Mouse (Mus musculus): ENCODE results near the gene Ackr2. TPM values are rescaled to one million over a fixed set of nuclear protein-coding genes. Genes with fewer than 3 reads are reported as not detected.

The Ackr2 gene
- polyA plus RNA-seq, 1 experiment from 2014 or later: 0.19 TPM

DNA sequence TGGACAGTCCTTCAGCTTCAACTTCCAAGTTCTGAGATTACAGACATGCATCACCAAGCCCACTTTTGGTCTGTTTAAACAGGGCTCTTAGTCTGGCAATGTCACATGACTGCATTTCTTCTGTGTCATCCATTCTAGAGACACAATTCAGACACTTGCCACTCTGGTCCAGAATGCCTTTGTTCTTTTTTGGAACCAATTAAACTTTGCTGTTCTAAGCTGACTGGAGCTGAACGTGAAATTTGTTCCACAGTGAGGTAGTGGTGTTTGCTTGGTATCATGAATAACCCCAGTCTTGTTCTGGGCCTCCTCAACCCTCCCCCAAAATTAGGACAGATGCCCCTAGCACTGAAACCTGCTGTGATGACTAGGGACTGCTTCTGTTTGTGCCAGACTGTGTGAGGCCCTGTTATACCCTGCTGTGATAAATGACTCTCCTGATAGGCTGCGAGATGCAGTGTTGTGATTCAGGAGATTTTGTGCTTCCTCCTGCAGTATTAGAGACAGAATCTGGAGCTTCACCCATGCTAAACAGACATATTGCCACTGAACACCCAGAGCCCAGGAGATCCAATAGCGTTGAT, 32.6 kb upstream of the Ackr2 start:
- DNase-seq (ENCODE audit: low spot score) (no peak), ATAC-seq (replicated peaks; ENCODE audit: low FRiP score) (no peak)
- H3K9ac ChIP-seq (ENCODE audit: low read depth, low read length): no peak overlapping the region
- no peaks in the 10 kb centered on the region for H3K9me3 ChIP-seq (ENCODE audit: control insufficient read depth, low read length)
- H3K4me3 ChIP-seq (ENCODE audit: low read depth, low read length): no peak overlapping the region
- no peak overlapping the region for H3K4me2 ChIP-seq
- 49% methylated on average over 3 of the region's 3 CpGs for WGBS
- H3K36me3 ChIP-seq (ENCODE audit: control insufficient read depth, insufficient read depth, low read length): no peaks in the 10 kb centered on the region
- H3K4me1 ChIP-seq (replicated peaks; ENCODE audit: control insufficient read depth, insufficient read depth, low read length): no peaks in the 10 kb centered on the region
- H3K27ac ChIP-seq (ENCODE audit: low read depth, low read length): no peak overlapping the region
- H3K27me3 ChIP-seq (replicated peaks; ENCODE audit: control insufficient read depth, insufficient read depth, low read length): no peaks in the 10 kb centered on the region

DNA sequence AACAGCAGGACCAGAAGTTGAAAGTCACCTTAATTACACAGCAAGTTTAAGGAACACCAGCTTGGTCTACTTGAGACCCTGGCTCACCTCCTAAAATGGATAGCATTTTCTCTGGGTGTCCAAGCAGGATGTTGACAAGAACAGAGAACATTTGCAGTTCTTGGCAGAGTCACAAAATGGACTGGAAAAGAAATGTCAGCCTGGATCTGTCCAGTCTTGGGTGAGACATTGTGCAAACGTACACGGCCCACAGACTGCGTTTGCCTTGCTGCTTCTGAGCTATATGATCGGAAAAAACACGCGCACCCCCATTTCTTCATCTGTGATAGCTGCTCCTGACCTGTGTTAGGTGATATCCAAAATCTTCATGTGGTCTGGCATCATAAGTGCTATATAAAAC, 30.5 kb upstream of the Ackr2 start:
- Histone ChIP-seq H3K9ac (ENCODE audit: low read depth, low read length) (no peak overlapping the region), H3K27ac (ENCODE audit: low read depth, low read length) (no peak overlapping the region), H3K4me3 (ENCODE audit: low read depth, low read length) (no peak overlapping the region), H3K36me3 (ENCODE audit: control insufficient read depth, insufficient read depth, low read length) (no peaks in the 10 kb centered on the region), H3K4me1 (replicated peaks; ENCODE audit: control insufficient read depth, insufficient read depth, low read length) (no peaks in the 10 kb centered on the region), H3K27me3 (replicated peaks; ENCODE audit: control insufficient read depth, insufficient read depth, low read length) (no peaks in the 10 kb centered on the region), H3K9me3 (ENCODE audit: control insufficient read depth, low read length) (no peaks in the 10 kb centered on the region), H3K4me2 (no peak overlapping the region)
- 85% methylated on average over 6 of the region's 6 CpGs for whole genome bisulfite sequencing
- DNase-seq (ENCODE audit: low spot score) (no peak), ATAC-seq (replicated peaks; ENCODE audit: low FRiP score) (no peak)

DNA sequence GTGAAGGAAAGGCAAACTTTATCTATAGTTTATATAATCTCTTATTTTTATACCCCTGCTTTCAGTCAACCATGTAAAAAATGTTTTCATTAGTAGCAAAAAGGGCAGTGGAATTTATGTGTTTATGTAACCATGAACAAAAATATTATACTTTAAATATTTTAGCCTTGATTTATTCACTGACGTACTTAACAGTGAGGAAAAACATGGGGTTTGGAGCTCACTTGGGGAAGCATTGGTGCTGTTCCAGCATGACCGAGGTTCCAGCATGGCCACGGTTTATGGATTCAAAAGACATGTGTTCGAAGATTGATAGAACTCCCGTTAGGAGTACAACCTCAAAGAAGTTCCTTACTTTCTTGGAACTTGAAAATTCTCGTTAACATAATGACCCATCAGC, 29.9 kb upstream of the Ackr2 start:
- 79% methylated on average over 6 of the region's 6 CpGs for WGBS
- ATAC-seq (replicated peaks; ENCODE audit: low FRiP score): no peak

DNA sequence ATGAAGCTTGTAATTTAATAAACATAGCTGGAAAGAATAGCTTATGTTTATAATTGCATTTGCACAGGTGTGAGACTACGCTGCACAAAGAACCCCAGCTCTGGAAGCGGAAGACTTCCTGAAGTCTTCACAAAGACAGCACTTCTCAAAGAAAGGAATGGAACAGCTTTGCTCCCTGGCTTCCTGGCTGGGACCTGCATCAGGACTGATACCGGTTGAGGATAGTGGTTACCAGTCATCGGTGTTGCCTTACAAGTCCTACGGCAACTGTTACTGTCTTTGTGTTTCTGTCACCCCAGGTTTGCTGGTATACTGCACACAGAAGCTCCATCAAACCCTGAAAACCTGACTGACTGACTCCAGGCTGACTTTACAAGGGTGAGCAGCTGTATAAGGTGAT, 28.7 kb upstream of the Ackr2 start:
- ATAC-seq (replicated peaks; ENCODE audit: low FRiP score) (no peak), DNase-seq (ENCODE audit: low spot score) (no peak)
- H3K36me3 ChIP-seq (ENCODE audit: control insufficient read depth, insufficient read depth, low read length): no peaks in the 10 kb centered on the region
- no peak overlapping the region for H3K4me3 ChIP-seq (ENCODE audit: low read depth, low read length)
- no peak overlapping the region for H3K27ac ChIP-seq (ENCODE audit: low read depth, low read length)
- no peak overlapping the region for H3K9ac ChIP-seq (ENCODE audit: low read depth, low read length)
- WGBS: 81% methylated on average over 5 of the region's 5 CpGs
- no peaks in the 10 kb centered on the region for H3K27me3 ChIP-seq (replicated peaks; ENCODE audit: control insufficient read depth, insufficient read depth, low read length)
- H3K4me2 ChIP-seq: no peak overlapping the region
- H3K9me3 ChIP-seq (ENCODE audit: control insufficient read depth, low read length): no peaks in the 10 kb centered on the region
- H3K4me1 ChIP-seq (replicated peaks; ENCODE audit: control insufficient read depth, insufficient read depth, low read length): no peaks in the 10 kb centered on the region

More for the DNA sequence above, 29.9 kb upstream of the Ackr2 start:
- Histone ChIP-seq H3K4me2 (no peak overlapping the region), H3K4me3 (ENCODE audit: low read depth, low read length) (no peak overlapping the region), H3K36me3 (ENCODE audit: control insufficient read depth, insufficient read depth, low read length) (no peaks in the 10 kb centered on the region), H3K27ac (ENCODE audit: low read depth, low read length) (no peak overlapping the region), H3K9ac (ENCODE audit: low read depth, low read length) (no peak overlapping the region), H3K27me3 (replicated peaks; ENCODE audit: control insufficient read depth, insufficient read depth, low read length) (no peaks in the 10 kb centered on the region), H3K9me3 (ENCODE audit: control insufficient read depth, low read length) (no peaks in the 10 kb centered on the region), H3K4me1 (replicated peaks; ENCODE audit: control insufficient read depth, insufficient read depth, low read length) (no peaks in the 10 kb centered on the region)
- DNase-seq (ENCODE audit: low spot score): no peak

DNA sequence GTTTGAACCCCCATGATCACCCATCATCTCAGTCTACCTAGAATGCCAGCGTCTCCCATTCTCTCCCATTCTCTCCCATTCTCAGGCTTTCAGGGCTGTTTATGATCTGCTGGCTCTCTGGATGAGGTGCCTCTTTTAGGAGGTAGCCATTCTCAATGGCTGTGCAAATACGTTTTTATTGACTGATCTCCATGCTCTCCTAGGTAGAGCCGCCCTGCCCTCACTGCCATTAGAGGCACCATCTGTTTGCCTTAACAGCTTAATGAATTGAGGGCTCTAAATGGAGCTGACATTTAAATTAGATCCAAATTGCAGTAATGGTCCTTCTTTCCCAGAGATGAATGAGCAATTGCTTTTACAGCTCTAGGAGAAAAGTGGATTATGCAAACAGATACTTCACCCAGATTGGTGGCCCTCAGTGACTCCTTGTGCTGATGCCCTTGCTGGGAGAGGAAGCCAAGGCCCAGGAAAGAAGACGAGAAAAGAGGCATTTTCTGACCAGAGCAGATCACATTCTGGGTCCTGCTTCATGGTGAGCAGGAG, 28.1 kb upstream of the Ackr2 start:
- ATAC-seq (replicated peaks; ENCODE audit: low FRiP score) (no peak), DNase-seq (ENCODE audit: low spot score) (no peak)
- 52% methylated on average over 4 of the region's 4 CpGs for WGBS
- Histone ChIP-seq H3K4me3 (ENCODE audit: low read depth, low read length) (no peak overlapping the region), H3K9me3 (ENCODE audit: control insufficient read depth, low read length) (no peaks in the 10 kb centered on the region), H3K36me3 (ENCODE audit: control insufficient read depth, insufficient read depth, low read length) (no peaks in the 10 kb centered on the region), H3K27ac (ENCODE audit: low read depth, low read length) (no peak overlapping the region), H3K9ac (ENCODE audit: low read depth, low read length) (no peak overlapping the region), H3K27me3 (replicated peaks; ENCODE audit: control insufficient read depth, insufficient read depth, low read length) (no peaks in the 10 kb centered on the region), H3K4me1 (replicated peaks; ENCODE audit: control insufficient read depth, insufficient read depth, low read length) (no peaks in the 10 kb centered on the region), H3K4me2 (no peak overlapping the region)

DNA sequence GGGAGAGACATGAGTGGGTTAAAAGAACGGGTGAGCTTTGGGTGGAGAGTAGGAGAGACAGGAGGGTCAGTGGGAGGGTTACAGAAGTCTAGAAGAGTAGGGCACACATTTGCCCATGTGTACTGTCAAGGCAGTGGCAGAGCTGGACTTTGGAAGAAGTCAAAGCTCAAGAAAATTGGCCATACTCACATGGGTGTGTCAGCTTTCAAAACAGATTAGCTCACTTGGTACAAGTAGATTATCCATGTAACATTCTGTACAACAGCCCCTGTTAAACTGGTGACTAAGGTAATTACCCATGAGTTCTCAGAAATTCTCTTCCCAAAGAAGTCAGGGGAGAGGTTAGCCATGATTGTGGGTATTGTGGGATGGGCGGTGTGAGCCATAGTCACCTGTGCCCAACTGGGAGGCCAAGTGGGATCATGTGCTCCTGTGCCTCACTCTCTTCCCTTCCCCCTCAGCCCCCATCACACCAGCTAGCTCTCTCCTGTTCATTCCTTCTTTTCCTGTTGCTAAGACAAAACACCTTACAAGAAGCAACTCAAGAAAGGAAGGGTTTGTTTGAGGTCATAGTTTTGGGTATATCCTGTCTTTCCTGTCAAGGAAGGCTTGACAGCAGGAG, 26.0 kb upstream of the Ackr2 start:
- H3K4me2 ChIP-seq: no peak overlapping the region
- 68% methylated on average over 2 of the region's 2 CpGs for WGBS

DNA sequence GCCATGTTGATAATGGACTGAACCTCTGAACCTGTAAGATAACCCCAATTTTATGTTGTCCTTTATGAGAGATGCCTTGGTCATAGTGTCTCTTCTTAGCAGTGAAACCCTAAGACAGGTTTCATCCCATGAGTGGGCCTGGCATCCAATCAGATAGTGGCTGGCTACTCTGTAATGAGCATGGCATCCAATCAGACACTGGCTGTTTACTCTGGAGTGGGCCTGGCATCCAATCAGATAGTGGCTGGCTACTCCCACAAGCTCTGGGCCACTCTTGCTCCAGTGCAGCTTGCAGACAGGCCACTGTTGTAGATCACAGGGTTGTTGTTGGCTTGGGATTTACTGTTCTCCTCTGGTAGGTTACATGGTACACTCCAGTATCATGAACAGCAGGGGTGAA, 24.6 kb upstream of the Ackr2 start:
- Histone ChIP-seq H3K9ac (ENCODE audit: low read depth, low read length) (no peak overlapping the region), H3K36me3 (ENCODE audit: control insufficient read depth, insufficient read depth, low read length) (no peaks in the 10 kb centered on the region), H3K9me3 (ENCODE audit: control insufficient read depth, low read length) (no peaks in the 10 kb centered on the region), H3K27me3 (replicated peaks; ENCODE audit: control insufficient read depth, insufficient read depth, low read length) (no peaks in the 10 kb centered on the region), H3K4me1 (replicated peaks; ENCODE audit: control insufficient read depth, insufficient read depth, low read length) (no peaks in the 10 kb centered on the region), H3K4me3 (ENCODE audit: low read depth, low read length) (no peak overlapping the region), H3K4me2 (no peak overlapping the region), H3K27ac (ENCODE audit: low read depth, low read length) (no peak overlapping the region)
- ATAC-seq (replicated peaks; ENCODE audit: low FRiP score): no peak
- DNase-seq (ENCODE audit: low spot score): no peak

More for the DNA sequence above, 26.0 kb upstream of the Ackr2 start:
- DNase-seq (ENCODE audit: low spot score): no peak
- no peak overlapping the region for H3K27ac ChIP-seq (ENCODE audit: low read depth, low read length)
- H3K9me3 ChIP-seq (ENCODE audit: control insufficient read depth, low read length): no peaks in the 10 kb centered on the region
- no peaks in the 10 kb centered on the region for H3K4me1 ChIP-seq (replicated peaks; ENCODE audit: control insufficient read depth, insufficient read depth, low read length)
- H3K27me3 ChIP-seq (replicated peaks; ENCODE audit: control insufficient read depth, insufficient read depth, low read length): no peaks in the 10 kb centered on the region
- no peak for ATAC-seq (replicated peaks; ENCODE audit: low FRiP score)
- H3K4me3 ChIP-seq (ENCODE audit: low read depth, low read length): no peak overlapping the region
- H3K9ac ChIP-seq (ENCODE audit: low read depth, low read length): no peak overlapping the region
- no peaks in the 10 kb centered on the region for H3K36me3 ChIP-seq (ENCODE audit: control insufficient read depth, insufficient read depth, low read length)

DNA sequence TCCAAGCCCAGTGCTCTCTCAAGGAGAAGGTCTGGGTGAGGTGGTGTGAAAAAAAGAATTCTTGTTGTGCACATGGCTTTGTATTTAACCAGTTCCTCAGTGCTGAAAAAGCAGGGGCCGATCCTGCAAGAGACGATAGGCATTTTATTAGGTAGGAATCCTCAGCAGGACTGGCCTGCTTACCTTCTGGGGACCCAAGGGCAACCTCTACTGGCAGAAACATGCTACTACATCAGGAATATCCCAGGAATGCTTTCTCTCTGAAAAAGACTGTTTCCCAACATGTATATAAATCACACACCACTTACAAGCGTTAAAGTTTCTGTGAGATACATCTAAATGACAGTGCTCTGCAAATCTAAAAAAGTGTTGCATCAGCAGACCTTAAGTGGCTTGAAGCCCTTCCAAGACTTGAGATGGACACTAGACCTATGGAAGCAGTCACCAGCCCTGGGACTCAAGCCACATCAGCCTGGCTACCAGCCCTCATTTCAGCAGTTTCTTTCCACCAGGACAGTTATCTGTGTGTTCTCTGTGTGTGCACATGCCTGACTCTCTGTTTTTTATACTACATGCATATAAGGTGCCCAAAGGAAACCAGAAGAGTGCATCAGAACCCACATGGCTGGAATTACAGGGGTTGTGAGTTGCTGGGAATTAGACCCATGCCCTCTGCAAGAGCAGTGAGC, 21.0 kb upstream of the Ackr2 start:
- Histone ChIP-seq H3K27me3 (replicated peaks; ENCODE audit: control insufficient read depth, insufficient read depth, low read length) (no peaks in the 10 kb centered on the region), H3K4me2 (no peak overlapping the region), H3K27ac (ENCODE audit: low read depth, low read length) (no peak overlapping the region), H3K9me3 (ENCODE audit: control insufficient read depth, low read length) (no peaks in the 10 kb centered on the region), H3K9ac (ENCODE audit: low read depth, low read length) (no peak overlapping the region), H3K4me1 (replicated peaks; ENCODE audit: control insufficient read depth, insufficient read depth, low read length) (no peaks in the 10 kb centered on the region), H3K36me3 (ENCODE audit: control insufficient read depth, insufficient read depth, low read length) (no peaks in the 10 kb centered on the region), H3K4me3 (ENCODE audit: low read depth, low read length) (no peak overlapping the region)
- ATAC-seq (replicated peaks; ENCODE audit: low FRiP score): no peak
- 21% methylated on average over 3 of the region's 3 CpGs for WGBS
- DNase-seq (ENCODE audit: low spot score): no peak

DNA sequence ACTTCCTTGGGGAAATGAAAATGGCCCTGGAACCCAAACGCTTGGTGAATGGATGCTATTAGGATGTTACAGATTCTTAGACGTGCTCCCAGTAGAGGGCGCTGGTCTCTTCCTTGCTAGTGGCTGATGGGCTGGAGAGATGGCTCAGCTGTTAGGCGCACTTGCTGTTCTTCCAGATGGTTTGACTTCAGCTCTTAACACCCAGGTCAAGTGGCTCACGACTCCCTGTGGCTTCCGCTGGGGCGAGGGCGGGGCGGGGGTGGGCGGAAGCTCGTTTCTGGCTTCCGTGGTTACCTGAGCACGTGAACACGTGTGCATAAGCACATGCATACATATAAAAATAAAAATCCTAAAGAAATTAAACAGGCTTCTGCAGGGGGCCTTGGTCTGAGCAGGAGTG, 17.3 kb upstream of the Ackr2 start:
- H3K9me3 ChIP-seq (ENCODE audit: control insufficient read depth, low read length): no peaks in the 10 kb centered on the region
- no peak overlapping the region for H3K27ac ChIP-seq (ENCODE audit: low read depth, low read length)
- no peak overlapping the region for H3K4me2 ChIP-seq
- no peak overlapping the region for H3K9ac ChIP-seq (ENCODE audit: low read depth, low read length)
- H3K36me3 ChIP-seq (ENCODE audit: control insufficient read depth, insufficient read depth, low read length): no peaks in the 10 kb centered on the region
- no peaks in the 10 kb centered on the region for H3K27me3 ChIP-seq (replicated peaks; ENCODE audit: control insufficient read depth, insufficient read depth, low read length)
- WGBS: 21% methylated on average over 14 of the region's 14 CpGs
- H3K4me3 ChIP-seq (ENCODE audit: low read depth, low read length): no peak overlapping the region
- DNase-seq (ENCODE audit: low spot score): peak; percentile 43
- no peak; the same call in 1 of the 2 replicates for ATAC-seq (replicated peaks; ENCODE audit: low FRiP score)
- H3K4me1 ChIP-seq (replicated peaks; ENCODE audit: control insufficient read depth, insufficient read depth, low read length): no peaks in the 10 kb centered on the region
